Mouse (Mus musculus) ES-Bruce4 (cell line): ENCODE results near the gene C1qb.

Experiments
- CTCF ChIP-seq: IDR thresholded peaks from one replicate; pipeline ENCODE4 v1.8.1; 2011; ENCODE audit warnings: low read depth, low read length
- EP300 ChIP-seq: IDR thresholded peaks from 2 replicates; pipeline ENCODE4 v1.6.1; 2011; ENCODE audit warnings: low read depth, low read length; ENCODE audit not compliant: insufficient read depth
- POLR2A ChIP-seq: IDR thresholded peaks from one replicate; pipeline ENCODE4 v1.8.1; 2011; ENCODE audit warnings: low read length; ENCODE audit not compliant: insufficient read depth

DNA sequence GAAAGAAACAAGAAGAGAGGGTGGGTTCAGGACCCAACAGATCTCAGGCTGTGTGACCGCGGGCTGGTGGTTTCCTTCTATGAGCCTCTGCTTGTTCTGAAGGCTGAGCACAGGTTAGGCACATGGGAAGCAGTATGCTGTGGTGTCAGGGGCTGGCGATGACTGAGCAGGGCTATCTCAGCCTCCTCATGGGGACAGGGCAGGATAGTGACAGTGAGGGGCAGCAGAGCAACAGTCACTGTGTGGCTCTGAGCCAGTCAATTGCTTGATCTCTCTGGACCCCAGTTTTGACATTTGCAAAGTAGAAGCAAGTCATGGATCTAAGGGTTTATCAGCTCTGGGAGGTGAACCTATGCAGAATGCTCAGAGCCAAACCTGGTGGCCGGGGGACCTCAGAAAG lies 5.1 kb upstream of the C1qb start:
- TF ChIP-seq POLR2A = no peak
- TF ChIP-seq EP300 = no peak
- no peak for TF ChIP-seq CTCF
